Mouse (Mus musculus): ENCODE data around the gene Smarcd2.

GRCm38 (mm10) chr11:106266431-106266830 lies 6.3 kb downstream of the Smarcd2 start:
- TF ChIP-seq CTCF (IDR thresholded peaks at IDR 0.05; ENCODE audit: low read depth) (no peak), EP300 (IDR thresholded peaks at IDR 0.05; ENCODE audit: low read depth) (no peak)
